Mouse (Mus musculus): ENCODE results near the gene Cyb5r3.
"Not testable (repeated sequence)": the region's sequence is repeated elsewhere in the genome, so short reads cannot be mapped to it uniquely, and the experiment has no call there.

Gene Cyb5r3

GRCm38 (mm10) chr15:83149196-83150072, 23.0 kb downstream of the Cyb5r3 start, which contains the start of gene Poldip3:
TSS of gene Poldip3 (minus strand) at chr15:83149384.
- DNase-seq: peak; percentile 99

GRCm38 (mm10) chr15:83148801-83149195, 23.6 kb downstream of the Cyb5r3 start:
- DNase-seq: peak in 1 of 2 experiments; percentile 89

GRCm38 (mm10) chr15:83148395-83148794, 24.0 kb downstream of the Cyb5r3 start:
- no peak for DNase-seq

GRCm38 (mm10) chr15:83145541-83145940, 26.9 kb downstream of the Cyb5r3 start:
- no peak for DNase-seq

- DNase-seq: no peak
Measured at GRCm38 (mm10) chr15:83142861-83143260, 29.5 kb downstream of the Cyb5r3 start.

- no peak for DNase-seq
Measured at GRCm38 (mm10) chr15:83135654-83136053, 36.7 kb downstream of the Cyb5r3 start.

GRCm38 (mm10) chr15:83134671-83135070, 37.7 kb downstream of the Cyb5r3 start:
- no peak for DNase-seq

GRCm38 (mm10) chr15:83129530-83130231, 42.7 kb downstream of the Cyb5r3 start:
- DNase-seq: peak in 1 of 2 experiments; percentile 29

- not testable (repeated sequence) for DNase-seq
Measured at GRCm38 (mm10) chr15:83127037-83127436, 45.4 kb downstream of the Cyb5r3 start.

- DNase-seq: no peak
Measured at GRCm38 (mm10) chr15:83126582-83126981, 45.8 kb downstream of the Cyb5r3 start.

GRCm38 (mm10) chr15:83124625-83125024, 47.8 kb downstream of the Cyb5r3 start:
- DNase-seq: no peak

GRCm38 (mm10) chr15:83122566-83123145, 49.7 kb downstream of the Cyb5r3 start, which contains the start of gene Rrp7a:
TSS of gene Rrp7a (minus strand) at chr15:83122801.
- DNase-seq: peak; percentile 95

- peak; percentile 56 to 66 for DNase-seq
Measured at GRCm38 (mm10) chr15:83121709-83122565, 50.5 kb downstream of the Cyb5r3 start.

GRCm38 (mm10) chr15:83118360-83118759, 54.0 kb downstream of the Cyb5r3 start:
- peak; percentile 71 to 76 for DNase-seq

- no peak for DNase-seq
Measured at GRCm38 (mm10) chr15:83115071-83115470, 57.3 kb downstream of the Cyb5r3 start.

GRCm38 (mm10) chr15:83114106-83114505, 58.3 kb downstream of the Cyb5r3 start:
- DNase-seq: peak; percentile 28 to 71

GRCm38 (mm10) chr15:83112898-83113297, 59.5 kb downstream of the Cyb5r3 start:
- peak; percentile 83 to 86 for DNase-seq

GRCm38 (mm10) chr15:83111874-83112273, 60.5 kb downstream of the Cyb5r3 start:
- no peak for DNase-seq

- DNase-seq: no peak
Measured at GRCm38 (mm10) chr15:83111290-83111689, 61.1 kb downstream of the Cyb5r3 start.

GRCm38 (mm10) chr15:83107814-83108213, 64.6 kb downstream of the Cyb5r3 start:
- DNase-seq: no peak

GRCm38 (mm10) chr15:83106426-83106825, 66.0 kb downstream of the Cyb5r3 start:
- no peak for DNase-seq

Data from kidney, postnatal 25 days (tissue).